Mouse (Mus musculus) liver, embryonic 11.5 days (tissue): ENCODE results near the gene Armc2. TPM values are rescaled to one million over a fixed set of nuclear protein-coding genes. Genes with fewer than 3 reads are reported as not detected.

Experiments used
- ATAC-seq: fragments of 200-750 bp; cut with Nextera tagmentation; replicated peaks from 2 replicates; pipeline ENCODE4 v1.8.0; 2017; ENCODE audit warnings: moderate number of reproducible peaks, mild to moderate bottlenecking, moderate TSS enrichment, moderate library complexity; ENCODE audit not compliant: low FRiP score
- DNase-seq: peaks from one replicate; pipeline ENCODE4 v3.0.0-alpha.2; 2017; ENCODE audit warnings: low spot score
- H3K27ac ChIP-seq: fragments of 300-500 bp; sonication (generic); 2 replicates; pipeline ENCODE4 v1.5.1; 2014; ENCODE audit warnings: mild to moderate bottlenecking, low read depth, low read length, control low read depth
- H3K27me3 ChIP-seq: fragments of 300-500 bp; sonication (generic); replicated peaks from 2 replicates; pipeline ENCODE4 v1.6.1; 2014; ENCODE audit warnings: low read length, mixed read lengths; ENCODE audit not compliant: control insufficient read depth, insufficient read depth
- H3K36me3 ChIP-seq: fragments of 300-500 bp; sonication (generic); 2 replicates; pipeline ENCODE4 v1.6.1; 2014; ENCODE audit warnings: mild to moderate bottlenecking, low read length, moderate library complexity, mixed read lengths; ENCODE audit not compliant: control insufficient read depth, insufficient read depth
- H3K4me1 ChIP-seq: fragments of 300-500 bp; sonication (generic); replicated peaks from 2 replicates; pipeline ENCODE4 v1.6.1; 2014; ENCODE audit warnings: low read length, mixed read lengths; ENCODE audit not compliant: control insufficient read depth, insufficient read depth
- H3K4me2 ChIP-seq: fragments of 300-500 bp; sonication (generic); 2 replicates; pipeline ENCODE4 v1.6.1; 2014; ENCODE audit warnings: mild to moderate bottlenecking, control low read depth, moderate library complexity
- H3K4me3 ChIP-seq: fragments of 300-500 bp; sonication (generic); 2 replicates; pipeline ENCODE4 v1.5.1; 2014; ENCODE audit warnings: low read depth, low read length, control low read depth
- H3K9ac ChIP-seq: fragments of 300-500 bp; sonication (generic); 2 replicates; pipeline ENCODE4 v1.6.1; 2014; ENCODE audit warnings: low read depth, low read length, control low read depth
- H3K9me3 ChIP-seq: fragments of 300-500 bp; sonication (generic); 2 replicates; pipeline ENCODE4 v1.6.1; 2016; ENCODE audit warnings: low read length, inconsistent platforms, mixed read lengths; ENCODE audit not compliant: control insufficient read depth
- WGBS: fragments of 180-500 bp; shearing (Covaris S2); extraction: QIAGEN DNeasy Blood & Tissue Kit; methylation state at CpG from one replicate; pipeline ENCODE4 v1.1.7; 2014; 5-methylcytosine and 5-hydroxymethylcytosine counted together
- polyA plus RNA-seq: library from polyadenylated mRNA; unstranded; fragments of >200 nt; fragmentation: Nextera tagmentation; extraction: Ambion mirVana; gene quantifications from 2 replicates; pipeline ENCODE4 v1.2.1, GENCODE M21; 2014

The Armc2 gene
- polyA plus RNA-seq, 1 experiment from 2014 or later = 1.0 TPM

DNA sequence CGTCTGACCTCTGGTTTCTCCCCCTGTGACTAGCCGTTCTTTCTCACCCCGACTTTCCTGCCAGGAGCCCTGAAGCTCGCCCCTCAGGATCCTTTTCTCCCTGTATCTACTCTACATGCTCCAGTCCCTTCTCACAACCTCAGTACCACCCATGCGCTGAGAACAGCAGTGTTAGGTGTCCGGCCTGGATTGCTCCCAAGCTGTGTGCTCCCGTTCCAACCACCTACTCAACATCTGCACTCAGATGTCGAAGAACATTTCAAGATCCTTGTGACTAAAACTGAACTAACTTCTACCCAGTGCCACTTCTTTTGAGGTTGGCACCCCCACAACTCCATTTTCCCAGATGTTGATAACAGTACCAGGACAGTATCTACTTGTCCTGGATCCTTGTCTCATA, 30.4 kb upstream of the Armc2 start:
- Histone ChIP-seq H3K9me3 (no peaks in the 10 kb centered on the region), H3K27me3 (no peaks in the 10 kb centered on the region), H3K4me2 (no peak overlapping the region), H3K9ac (no peak overlapping the region), H3K27ac (no peak overlapping the region), H3K4me1 (peaks cover 12% of the 10 kb centered on the region), H3K4me3 (no peak overlapping the region), H3K36me3 (no peaks in the 10 kb centered on the region)
- no peak for DNase-seq
- ATAC-seq = no peak
- WGBS = 87% methylated on average over 8 of the region's 8 CpGs

GRCm38 (mm10) chr10:42044574-42044973, 26.3 kb upstream of the Armc2 start:
- Histone ChIP-seq H3K27ac (no peak overlapping the region), H3K9me3 (no peaks in the 10 kb centered on the region), H3K27me3 (no peaks in the 10 kb centered on the region), H3K4me1 (no peaks in the 10 kb centered on the region), H3K36me3 (no peaks in the 10 kb centered on the region), H3K4me2 (no peak overlapping the region), H3K4me3 (no peak overlapping the region), H3K9ac (no peak overlapping the region)
- WGBS = 81% methylated on average over 10 of the region's 10 CpGs
- no peak for ATAC-seq
- no peak for DNase-seq

GRCm38 (mm10) chr10:42043307-42043706, 25.1 kb upstream of the Armc2 start:
- DNase-seq (no peak), ATAC-seq (no peak)
- no peaks in the 10 kb centered on the region for H3K4me1 ChIP-seq
- H3K27ac ChIP-seq = no peak overlapping the region
- no peak overlapping the region for H3K4me3 ChIP-seq
- H3K4me2 ChIP-seq = no peak overlapping the region
- H3K36me3 ChIP-seq = no peaks in the 10 kb centered on the region
- H3K9me3 ChIP-seq = no peaks in the 10 kb centered on the region
- 92% methylated on average over 3 of the region's 3 CpGs for WGBS
- H3K27me3 ChIP-seq = no peaks in the 10 kb centered on the region
- no peak overlapping the region for H3K9ac ChIP-seq

DNA sequence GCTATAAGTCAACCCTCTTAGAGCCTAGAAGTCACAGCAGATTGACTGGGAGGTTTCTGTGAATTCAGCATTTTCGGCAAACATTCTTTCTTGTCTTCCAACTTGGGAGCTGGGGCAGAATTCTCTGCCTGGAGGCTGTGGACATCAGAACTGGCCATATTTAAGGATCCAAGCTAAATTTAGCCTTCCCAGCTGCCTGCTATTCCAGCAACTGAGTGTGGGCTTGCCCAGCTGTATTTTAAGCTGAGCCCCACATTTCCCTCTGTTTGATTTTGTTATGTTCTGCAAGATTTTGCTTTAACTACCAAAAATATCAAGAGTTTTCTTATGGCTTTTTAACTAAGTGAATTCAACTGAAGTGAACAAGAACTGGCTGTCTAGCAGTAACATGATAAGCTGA, 24.6 kb upstream of the Armc2 start:
- Histone ChIP-seq H3K27me3 (no peaks in the 10 kb centered on the region), H3K9me3 (no peaks in the 10 kb centered on the region), H3K4me2 (no peak overlapping the region), H3K9ac (no peak overlapping the region), H3K4me3 (no peak overlapping the region), H3K4me1 (no peaks in the 10 kb centered on the region), H3K36me3 (no peaks in the 10 kb centered on the region), H3K27ac (no peak overlapping the region)
- DNase-seq (no peak), ATAC-seq (no peak)
- 80% methylated on average over 1 of the region's 1 CpGs for WGBS

DNA sequence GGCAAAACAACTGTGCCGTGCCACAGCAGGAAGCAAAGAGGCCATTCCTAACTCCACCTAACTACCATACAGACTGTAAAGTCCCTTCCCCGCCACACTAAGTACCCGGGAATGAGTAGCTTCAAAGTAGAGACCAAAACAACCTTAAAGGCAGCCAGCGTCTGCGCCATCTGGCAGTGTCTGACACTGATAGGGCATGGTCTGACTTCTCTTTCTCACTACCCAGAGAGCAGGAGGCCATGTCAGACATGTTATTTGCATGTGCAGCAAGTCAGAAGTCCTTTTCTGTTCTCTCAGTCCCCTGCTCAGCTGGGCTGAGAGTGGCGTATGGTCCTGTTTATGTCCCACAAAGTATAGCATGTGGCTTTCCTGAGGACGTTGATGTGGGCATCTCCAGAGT, 23.8 kb upstream of the Armc2 start:
- Histone ChIP-seq H3K4me2 (no peak overlapping the region), H3K9ac (no peak overlapping the region), H3K4me1 (no peaks in the 10 kb centered on the region), H3K27ac (no peak overlapping the region), H3K4me3 (no peak overlapping the region), H3K36me3 (no peaks in the 10 kb centered on the region), H3K27me3 (no peaks in the 10 kb centered on the region), H3K9me3 (no peaks in the 10 kb centered on the region)
- no peak for DNase-seq
- 64% methylated on average over 7 of the region's 7 CpGs for WGBS
- ATAC-seq = no peak

GRCm38 (mm10) chr10:42038571-42038970, 20.3 kb upstream of the Armc2 start:
- Histone ChIP-seq H3K36me3 (no peaks in the 10 kb centered on the region), H3K4me3 (no peak overlapping the region), H3K27me3 (no peaks in the 10 kb centered on the region), H3K4me2 (no peak overlapping the region), H3K4me1 (peaks cover 2% of the 10 kb centered on the region; the same call in 1 of the 2 replicates), H3K9me3 (no peaks in the 10 kb centered on the region), H3K27ac (no peak overlapping the region), H3K9ac (no peak overlapping the region)
- 47% methylated on average over 10 of the region's 10 CpGs for WGBS
- no peak for ATAC-seq
- no peak for DNase-seq

GRCm38 (mm10) chr10:42037301-42037870, 19.1 kb upstream of the Armc2 start:
- H3K27ac ChIP-seq = no peak overlapping the region
- no peaks in the 10 kb centered on the region for H3K36me3 ChIP-seq
- ATAC-seq (no peak), DNase-seq (no peak)
- no peaks in the 10 kb centered on the region for H3K9me3 ChIP-seq
- WGBS = 50% methylated on average over 7 of the region's 7 CpGs
- no peak overlapping the region for H3K4me3 ChIP-seq
- H3K4me2 ChIP-seq = no peak overlapping the region
- peaks cover 2% of the 10 kb centered on the region; the same call in 1 of the 2 replicates for H3K4me1 ChIP-seq
- H3K9ac ChIP-seq = no peak overlapping the region
- no peaks in the 10 kb centered on the region for H3K27me3 ChIP-seq

DNA sequence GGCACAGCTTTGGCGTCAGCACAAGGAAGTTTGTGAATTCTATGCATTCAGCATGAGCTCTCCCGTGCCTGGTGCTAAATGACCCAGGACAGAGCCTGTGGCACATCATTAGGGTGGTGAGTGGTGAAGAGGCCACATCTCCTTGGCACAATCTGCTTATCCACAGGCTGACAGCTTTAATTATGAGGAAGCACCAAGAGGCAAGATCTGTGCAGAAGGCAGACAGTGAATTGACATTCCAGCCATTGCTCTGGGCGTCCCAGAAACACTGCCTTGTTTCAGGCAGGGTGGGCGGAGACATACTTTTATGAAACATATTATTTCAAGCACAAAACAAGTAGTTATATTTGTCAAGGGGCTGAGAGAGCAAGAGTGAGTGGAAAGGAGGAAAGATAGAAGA, 18.6 kb upstream of the Armc2 start:
- no peak for DNase-seq
- Histone ChIP-seq H3K27ac (no peak overlapping the region), H3K4me3 (no peak overlapping the region), H3K9me3 (no peaks in the 10 kb centered on the region), H3K36me3 (no peaks in the 10 kb centered on the region), H3K4me1 (peaks cover 2% of the 10 kb centered on the region; the same call in 1 of the 2 replicates), H3K27me3 (no peaks in the 10 kb centered on the region), H3K9ac (no peak overlapping the region), H3K4me2 (no peak overlapping the region)
- ATAC-seq = no peak
- WGBS = 59% methylated on average over 4 of the region's 4 CpGs

- no peak overlapping the region for H3K4me2 ChIP-seq
- 81% methylated on average over 3 of the region's 3 CpGs for whole genome bisulfite sequencing
- H3K36me3 ChIP-seq = no peaks in the 10 kb centered on the region
- no peak overlapping the region for H3K4me3 ChIP-seq
- no peaks in the 10 kb centered on the region for H3K27me3 ChIP-seq
- no peak for DNase-seq
- no peak overlapping the region for H3K9ac ChIP-seq
- peaks cover 5% of the 10 kb centered on the region for H3K4me1 ChIP-seq
- no peak overlapping the region for H3K27ac ChIP-seq
- no peaks in the 10 kb centered on the region for H3K9me3 ChIP-seq
- no peak for ATAC-seq
Observed at GRCm38 (mm10) chr10:42033571-42033970, 15.3 kb upstream of the Armc2 start.
